Mouse (Mus musculus) C2C12 (cell line): ENCODE measurements around the gene Bcar3. TPM values are rescaled to one million over a fixed set of nuclear protein-coding genes. Genes with fewer than 3 reads are reported as not detected.

ENCODE experiments used
- H3K27me3 ChIP-seq: one replicate; pipeline ENCODE4 v1.6.1; 2011; ENCODE audit not compliant: control insufficient read depth, insufficient read depth, insufficient read length
- H3K36me3 ChIP-seq: one replicate; pipeline ENCODE4 v1.6.1; 2011; ENCODE audit not compliant: control insufficient read depth, insufficient read depth
- H3K4me3 ChIP-seq: one replicate; pipeline ENCODE4 v1.5.1; 2011; ENCODE audit warnings: mild to moderate bottlenecking, control low read depth; ENCODE audit not compliant: poor library complexity, insufficient read depth, severe bottlenecking
- H3K79me2 ChIP-seq: one replicate; pipeline ENCODE4 v1.6.1; 2011; ENCODE audit not compliant: control insufficient read depth, insufficient read depth
- H3K79me3 ChIP-seq: one replicate; pipeline ENCODE4 v1.6.1; 2011; ENCODE audit warnings: low read depth, control low read depth
- H3ac ChIP-seq: one replicate; pipeline ENCODE3; 2011; ENCODE audit warnings: low read depth; ENCODE audit not compliant: control insufficient read depth, insufficient read length
- CEBPB ChIP-seq: IDR thresholded peaks from one replicate; pipeline ENCODE4 v1.6.1; 2011; ENCODE audit warnings: low read depth, mild to moderate bottlenecking, control low read depth, moderate library complexity
- CTCF ChIP-seq: IDR thresholded peaks from one replicate; pipeline ENCODE4 v1.5.1; 2011; ENCODE audit not compliant: control insufficient read depth, insufficient read depth, insufficient read length
- FOSL1 ChIP-seq: IDR thresholded peaks from one replicate; pipeline ENCODE4 v1.8.0; 2011; ENCODE audit warnings: mild to moderate bottlenecking, low read length; ENCODE audit not compliant: poor library complexity, insufficient read depth, severe bottlenecking
- MAX ChIP-seq: IDR thresholded peaks from one replicate; pipeline ENCODE4 v1.6.1; 2011; ENCODE audit warnings: mild to moderate bottlenecking, control low read depth
- MYOD1 ChIP-seq: IDR thresholded peaks from one replicate; pipeline ENCODE4 v1.6.1; 2011; ENCODE audit warnings: low read depth; ENCODE audit not compliant: control insufficient read depth, insufficient read length
- MYOG ChIP-seq: IDR thresholded peaks from one replicate; pipeline ENCODE4 v1.6.1; 2011; ENCODE audit not compliant: control insufficient read depth, insufficient read length; ENCODE audit errors: extremely low read depth
- USF1 ChIP-seq: IDR thresholded peaks from one replicate; pipeline ENCODE4 v1.6.1; 2011; ENCODE audit warnings: low read depth, mild to moderate bottlenecking, control low read depth, moderate library complexity
- polyA plus RNA-seq: library from polyadenylated mRNA; unstranded; fragments of >200 nt; fragmentation: generic; extraction: Trizol; gene quantifications from one replicate; pipeline ENCODE4 v1.2.1, GENCODE M21; 2012; ENCODE audit warnings: missing spikeins

The Bcar3 gene
- polyA plus RNA-seq, 1 experiment = 34.9 TPM

GRCm38 (mm10) chr3:122338897-122339296, 45.0 kb downstream of the Bcar3 start:
- no peaks in the 10 kb centered on the region for H3K79me2 ChIP-seq
- no peaks in the 10 kb centered on the region for H3K27me3 ChIP-seq
- TF ChIP-seq MYOD1 = no peak
- TF ChIP-seq CTCF = no peak
- TF ChIP-seq CEBPB = no peak
- no peak for TF ChIP-seq FOSL1
- TF ChIP-seq MAX = no peak
- no peak for TF ChIP-seq MYOG
- TF ChIP-seq USF1 = no peak
- no peaks in the 10 kb centered on the region for H3K36me3 ChIP-seq
- no peak overlapping the region for H3ac ChIP-seq
- H3K4me3 ChIP-seq = no peak overlapping the region
- no peaks in the 10 kb centered on the region for H3K79me3 ChIP-seq

DNA sequence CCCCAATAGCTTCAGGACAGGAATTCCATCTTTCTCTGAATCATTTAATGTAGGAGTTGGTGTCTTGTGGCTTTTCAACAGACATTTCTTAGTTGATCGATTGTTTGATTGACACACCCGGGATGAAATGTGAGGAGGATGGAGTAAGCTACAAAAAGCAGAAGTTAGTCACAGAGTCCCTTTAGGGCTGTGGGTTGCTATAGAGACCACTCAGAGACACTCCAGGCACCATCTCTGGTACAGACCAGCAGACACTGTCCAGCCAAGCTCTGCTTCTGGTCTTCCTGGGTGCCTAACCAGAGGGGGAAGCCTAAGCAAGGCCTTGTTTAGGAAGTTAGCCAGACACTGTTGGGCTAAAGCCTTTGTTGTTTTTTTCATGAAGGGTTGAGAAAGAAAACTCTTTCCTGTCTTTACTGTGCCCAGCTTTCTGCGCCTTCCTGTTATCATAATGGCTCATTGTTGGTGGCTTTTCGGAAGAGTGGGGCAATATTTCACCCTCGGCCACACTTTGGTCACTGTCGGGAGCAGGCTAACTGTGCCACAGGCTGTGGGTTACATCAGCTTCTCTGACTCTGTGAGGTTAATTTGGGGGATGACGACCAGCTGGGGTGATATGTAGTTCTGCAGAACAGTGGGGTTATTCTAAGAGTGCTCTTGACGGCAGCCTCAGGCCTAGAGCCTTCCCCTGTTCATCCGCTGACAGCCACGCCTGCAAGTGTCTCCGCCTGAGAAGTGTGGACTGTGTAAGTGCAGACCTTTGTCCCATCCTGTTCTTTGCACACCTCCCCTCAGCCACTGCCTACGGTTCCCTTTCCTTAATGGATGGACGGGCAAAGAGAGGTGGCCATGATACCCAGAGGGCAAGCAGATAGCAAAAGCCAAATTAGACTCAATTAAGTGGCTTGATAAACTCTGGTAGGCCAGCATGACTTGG, 46.5 kb downstream of the Bcar3 start:
- TF ChIP-seq MAX (no peak), CEBPB (no peak), USF1 (no peak), FOSL1 (no peak), MYOD1 (no peak), CTCF (no peak), MYOG (no peak)
- H3K79me3 ChIP-seq = no peaks in the 10 kb centered on the region
- no peaks in the 10 kb centered on the region for H3K36me3 ChIP-seq
- no peaks in the 10 kb centered on the region for H3K27me3 ChIP-seq
- no peak overlapping the region for H3ac ChIP-seq
- no peak overlapping the region for H3K4me3 ChIP-seq
- no peaks in the 10 kb centered on the region for H3K79me2 ChIP-seq

DNA sequence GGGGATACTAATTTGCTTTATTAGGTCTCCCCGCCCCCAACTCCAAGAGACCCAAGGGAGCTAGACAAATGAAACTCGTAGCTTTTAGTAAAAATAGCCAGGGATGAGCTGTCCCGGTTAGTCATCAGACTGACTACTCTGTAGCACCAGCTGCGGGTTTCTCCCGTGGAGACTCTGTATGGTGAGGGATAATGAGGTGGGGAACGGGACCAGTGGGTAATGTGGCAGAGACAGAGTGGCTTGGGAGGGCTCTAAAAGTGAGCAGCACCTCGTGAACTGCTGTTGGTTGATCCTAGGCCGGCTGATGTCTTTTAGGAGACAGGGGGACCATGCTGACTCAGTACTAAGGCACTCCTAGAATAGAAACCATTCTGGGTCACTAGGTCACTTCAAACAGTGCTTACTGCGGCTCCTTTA, 49.5 kb downstream of the Bcar3 start:
- Histone ChIP-seq H3K27me3 (no peaks in the 10 kb centered on the region), H3K4me3 (no peak overlapping the region), H3K79me2 (no peaks in the 10 kb centered on the region), H3ac (no peak overlapping the region), H3K79me3 (no peaks in the 10 kb centered on the region), H3K36me3 (no peaks in the 10 kb centered on the region)
- TF ChIP-seq CEBPB (no peak), CTCF (no peak), USF1 (no peak), MYOG (no peak), FOSL1 (peak; percentile 67), MYOD1 (peak; percentile 67), MAX (peak; percentile 61)

DNA sequence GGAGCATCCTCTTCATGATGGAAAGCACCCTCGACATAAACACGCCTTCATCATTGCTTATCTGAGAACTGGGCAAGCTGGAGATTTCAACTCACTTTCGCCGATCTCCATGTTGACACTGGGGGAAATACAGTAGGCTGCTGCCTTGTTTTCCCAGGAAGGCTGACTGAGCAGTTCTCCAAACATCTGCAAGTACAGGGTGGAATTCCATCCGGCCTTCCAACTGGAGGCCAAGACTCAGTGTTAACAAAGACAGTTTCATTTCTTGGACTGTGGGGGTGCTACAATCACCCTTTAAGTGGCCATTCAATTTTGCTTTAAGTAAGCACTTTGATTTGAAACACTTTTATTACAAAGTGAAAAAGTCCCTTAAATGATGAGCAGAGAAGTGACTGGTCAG, 50.4 kb downstream of the Bcar3 start:
- TF ChIP-seq CTCF (no peak), MAX (no peak), FOSL1 (no peak), USF1 (no peak), MYOD1 (no peak), CEBPB (no peak), MYOG (no peak)
- no peaks in the 10 kb centered on the region for H3K79me3 ChIP-seq
- no peak overlapping the region for H3K4me3 ChIP-seq

DNA sequence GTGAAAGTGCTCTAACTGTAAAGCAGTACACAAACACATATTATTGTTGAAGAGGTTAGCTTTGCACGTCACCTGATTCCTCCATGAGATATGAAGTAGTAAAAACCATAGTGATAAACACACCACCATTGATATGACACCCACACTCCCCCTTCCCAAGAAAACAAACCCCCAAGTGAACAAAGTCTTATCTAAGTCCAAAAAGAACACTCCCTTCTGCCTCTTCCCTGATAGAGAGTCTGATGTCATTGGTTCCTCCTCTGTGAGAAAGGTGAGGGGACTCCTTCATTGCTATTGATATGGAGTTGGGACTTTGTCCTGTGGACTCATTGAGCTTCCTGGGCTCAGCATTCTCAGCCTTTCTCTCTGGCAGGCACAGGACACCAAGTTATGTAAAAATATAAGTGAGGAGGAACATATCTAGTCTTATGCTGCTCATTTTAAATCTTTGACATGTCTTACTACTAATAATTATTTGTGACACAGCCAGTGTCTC, 52.1 kb downstream of the Bcar3 start:
- Histone ChIP-seq H3K79me2 (no peaks in the 10 kb centered on the region), H3ac (no peak overlapping the region)

More for the DNA sequence above, 50.4 kb downstream of the Bcar3 start:
- Histone ChIP-seq H3K27me3 (no peaks in the 10 kb centered on the region), H3ac (no peak overlapping the region), H3K79me2 (no peaks in the 10 kb centered on the region), H3K36me3 (no peaks in the 10 kb centered on the region)

More for the DNA sequence above, 52.1 kb downstream of the Bcar3 start:
- H3K79me3 ChIP-seq = no peaks in the 10 kb centered on the region
- TF ChIP-seq MYOG (no peak), CTCF (no peak), MAX (no peak), MYOD1 (no peak), CEBPB (no peak), FOSL1 (no peak), USF1 (no peak)
- H3K36me3 ChIP-seq = no peaks in the 10 kb centered on the region
- H3K27me3 ChIP-seq = no peaks in the 10 kb centered on the region
- no peak overlapping the region for H3K4me3 ChIP-seq
